Mouse (Mus musculus) kidney, adult 11 months (tissue): Measurements from ENCODE around the gene Arhgef10l.

Source experiments
- DNase-seq: peaks from one replicate; pipeline ENCODE4 v3.0.0; 2022

The Arhgef10l gene

DNA sequence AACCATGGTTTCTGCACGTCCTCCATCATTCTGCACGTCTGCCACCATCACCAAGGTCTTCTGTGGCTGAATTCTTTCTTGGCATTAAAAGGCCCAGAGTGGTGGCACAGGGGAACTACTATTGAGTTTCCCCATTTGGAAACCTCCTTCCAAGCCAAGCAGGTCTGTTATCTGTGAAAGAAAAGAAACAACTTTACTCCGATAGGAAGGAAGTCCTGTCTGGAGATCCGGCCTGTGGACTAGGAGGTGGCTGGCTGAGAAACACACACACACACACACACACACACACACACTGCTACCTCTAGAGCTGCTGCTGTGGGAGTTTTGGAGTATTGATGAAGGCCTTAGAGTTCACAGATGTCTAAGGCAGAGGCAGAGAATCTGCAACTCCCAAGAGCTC is 27.7 kb upstream of the Arhgef10l start:
- no peak for DNase-seq

GRCm38 (mm10) chr4:140691481-140691880 is 25.7 kb upstream of the Arhgef10l start:
- DNase-seq: no peak

DNA sequence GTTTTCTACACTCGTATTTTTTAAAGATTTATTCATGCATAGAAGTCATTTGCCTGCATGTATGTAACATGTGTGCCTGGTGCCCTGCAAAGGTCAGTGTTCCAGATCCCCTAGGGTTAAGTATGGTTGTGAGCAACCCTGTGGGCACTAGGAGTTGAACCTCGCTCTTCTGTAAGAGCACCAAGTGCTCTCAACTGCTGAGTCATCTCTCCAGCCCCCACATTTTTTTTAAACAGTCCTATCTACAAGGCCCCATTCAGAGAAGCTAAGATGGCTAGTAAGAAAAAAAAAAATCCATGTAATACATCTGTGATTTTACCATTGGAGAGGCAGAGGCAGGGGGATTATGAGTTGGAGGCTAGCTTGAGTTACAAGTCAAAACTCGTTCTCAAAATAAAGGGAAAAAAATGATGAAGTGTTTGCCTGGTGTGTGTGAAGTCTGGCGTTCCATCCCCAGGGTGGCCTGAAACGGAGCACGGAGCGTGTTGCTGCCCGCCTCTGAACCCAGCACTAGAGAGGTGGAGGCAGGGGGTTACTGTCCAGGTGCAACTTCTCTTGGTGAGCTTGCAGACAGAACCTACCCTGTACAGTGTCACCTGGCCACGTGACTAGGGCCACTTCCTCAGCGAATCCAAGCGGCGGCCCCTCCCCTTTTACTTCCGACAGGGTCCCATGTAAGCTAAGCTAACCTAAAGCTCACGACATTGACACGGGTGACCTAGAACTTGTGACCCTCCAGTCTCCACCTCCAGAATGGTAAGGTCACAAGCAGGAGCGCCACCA is 24.3 kb upstream of the Arhgef10l start:
- no peak for DNase-seq

- no peak for DNase-seq
Observed at GRCm38 (mm10) chr4:140688826-140689425, 23.1 kb upstream of the Arhgef10l start.

DNA sequence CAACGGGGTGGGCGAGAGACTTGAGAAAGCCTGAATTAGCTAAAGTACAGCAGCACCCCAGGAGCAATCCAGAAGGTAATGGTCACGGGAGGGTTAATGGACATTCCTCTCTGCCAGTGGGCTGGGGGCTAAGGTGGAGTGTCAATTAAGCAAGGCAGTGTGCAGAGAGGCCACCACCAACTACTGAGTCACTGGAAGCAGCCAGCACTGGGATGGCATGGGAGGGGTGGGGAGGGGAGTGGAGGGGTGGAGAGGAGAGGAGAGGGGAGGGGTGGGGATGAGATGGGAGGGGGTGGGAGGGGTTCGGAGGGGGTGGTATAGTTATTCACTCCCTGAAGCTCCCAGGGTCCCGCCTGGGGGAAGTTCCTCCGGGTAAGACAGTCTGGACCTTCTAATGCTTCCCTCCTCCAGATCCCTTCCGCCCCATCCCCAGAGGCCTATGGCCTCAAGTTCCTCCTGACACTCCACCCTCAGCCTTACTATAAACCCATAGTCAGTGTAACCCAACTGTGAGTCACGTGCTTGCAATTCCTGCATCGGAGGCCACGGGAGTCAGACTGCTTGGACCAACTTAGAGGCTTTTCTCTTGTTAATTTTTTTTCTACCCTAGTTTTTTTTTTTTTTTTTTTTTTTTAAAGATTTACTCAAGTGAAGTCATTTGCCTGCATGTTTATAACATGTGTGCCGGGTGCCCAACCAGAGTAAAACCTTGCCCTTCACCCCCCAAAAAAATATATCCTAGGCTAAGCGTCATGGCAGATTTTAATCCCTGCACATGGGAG is 22.4 kb upstream of the Arhgef10l start:
- no peak for DNase-seq

DNA sequence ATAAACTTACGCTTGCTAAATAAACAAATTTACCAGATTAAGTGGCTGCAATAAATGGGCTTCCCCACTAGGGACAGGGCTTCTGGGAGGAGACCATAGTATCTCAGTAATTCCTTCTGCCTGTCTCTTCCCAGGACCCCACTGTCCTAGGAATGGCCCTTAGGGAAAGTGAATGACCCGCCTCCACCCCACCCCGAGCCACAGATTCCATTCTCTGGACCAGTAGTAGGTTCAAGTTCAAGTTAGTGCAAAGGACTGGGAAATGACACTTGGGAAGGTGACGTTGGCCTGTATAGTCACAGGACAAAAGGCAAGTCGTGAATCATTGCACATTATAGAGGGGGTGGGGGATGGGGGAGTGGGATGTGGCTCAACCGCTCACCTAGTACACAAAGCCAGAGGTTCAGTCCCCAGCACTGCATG is 19.1 kb upstream of the Arhgef10l start:
- DNase-seq: no peak

DNA sequence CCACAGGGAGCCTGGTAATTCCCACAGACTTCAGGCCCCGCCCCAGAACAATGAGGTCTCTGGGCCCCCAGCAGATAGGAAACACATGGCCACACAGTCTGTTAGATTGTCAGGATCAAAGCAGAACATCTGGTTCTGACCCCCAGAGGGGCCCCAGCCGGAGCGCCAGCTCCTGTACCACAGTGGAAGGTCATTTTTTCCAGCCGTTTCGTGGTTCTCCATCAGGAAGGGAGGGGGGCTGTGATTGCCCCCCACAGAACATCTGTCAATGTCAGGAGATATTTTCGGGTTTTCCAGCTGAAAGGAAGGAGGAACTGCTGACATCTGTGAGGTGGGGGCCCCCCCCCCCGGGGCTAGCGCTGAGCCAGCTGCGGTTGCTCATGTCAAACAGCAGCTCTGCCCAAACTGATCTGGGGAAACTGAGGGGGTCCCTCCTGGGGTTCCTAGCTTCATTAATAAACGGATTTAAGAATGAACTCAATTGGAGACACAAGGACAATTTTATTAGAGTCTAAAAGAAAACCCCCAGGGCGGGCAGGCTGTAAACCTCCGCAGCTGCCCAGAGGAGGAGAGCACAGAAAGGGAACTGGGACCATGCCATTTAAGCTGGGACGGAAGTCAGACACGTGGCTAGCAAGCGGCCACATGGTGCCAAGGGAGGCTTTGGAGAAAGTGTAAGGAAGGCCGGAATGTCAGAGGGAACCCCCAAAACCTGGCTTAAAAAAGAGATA is 18.5 kb upstream of the Arhgef10l start:
- DNase-seq: no peak

- no peak for DNase-seq
Observed at GRCm38 (mm10) chr4:140683608-140684007, 17.8 kb upstream of the Arhgef10l start.

DNA sequence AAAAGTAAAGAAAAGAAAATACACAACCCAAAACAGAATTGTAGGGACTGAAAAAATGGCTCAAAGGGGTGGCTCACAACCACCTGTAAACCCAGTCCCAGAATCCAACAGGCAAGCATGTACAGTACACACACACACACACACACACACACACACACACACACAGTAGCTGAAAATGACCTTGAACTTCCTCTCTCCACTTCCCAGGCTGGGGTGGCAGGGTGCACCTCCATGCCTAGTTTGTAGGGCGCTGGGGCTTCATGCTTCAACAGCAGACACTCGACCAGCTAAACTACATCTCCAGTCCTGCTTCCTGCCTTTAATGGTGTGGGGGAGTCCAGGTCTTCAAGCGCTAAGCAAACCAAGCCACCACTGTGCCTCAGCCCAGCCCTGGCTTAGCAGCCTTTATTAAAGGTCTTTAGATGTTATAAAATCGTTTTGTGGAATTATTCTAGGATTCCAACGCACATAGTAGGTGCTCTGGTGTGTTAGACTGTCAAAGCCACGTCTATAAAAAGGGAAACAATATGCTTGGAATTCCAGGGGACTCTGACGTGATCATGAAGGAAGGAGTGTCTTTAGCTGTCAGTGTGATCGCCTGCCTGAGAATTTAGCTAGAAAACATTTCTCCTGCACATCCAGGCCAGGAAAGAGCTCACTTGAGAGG is 15.1 kb upstream of the Arhgef10l start:
- no peak for DNase-seq

DNA sequence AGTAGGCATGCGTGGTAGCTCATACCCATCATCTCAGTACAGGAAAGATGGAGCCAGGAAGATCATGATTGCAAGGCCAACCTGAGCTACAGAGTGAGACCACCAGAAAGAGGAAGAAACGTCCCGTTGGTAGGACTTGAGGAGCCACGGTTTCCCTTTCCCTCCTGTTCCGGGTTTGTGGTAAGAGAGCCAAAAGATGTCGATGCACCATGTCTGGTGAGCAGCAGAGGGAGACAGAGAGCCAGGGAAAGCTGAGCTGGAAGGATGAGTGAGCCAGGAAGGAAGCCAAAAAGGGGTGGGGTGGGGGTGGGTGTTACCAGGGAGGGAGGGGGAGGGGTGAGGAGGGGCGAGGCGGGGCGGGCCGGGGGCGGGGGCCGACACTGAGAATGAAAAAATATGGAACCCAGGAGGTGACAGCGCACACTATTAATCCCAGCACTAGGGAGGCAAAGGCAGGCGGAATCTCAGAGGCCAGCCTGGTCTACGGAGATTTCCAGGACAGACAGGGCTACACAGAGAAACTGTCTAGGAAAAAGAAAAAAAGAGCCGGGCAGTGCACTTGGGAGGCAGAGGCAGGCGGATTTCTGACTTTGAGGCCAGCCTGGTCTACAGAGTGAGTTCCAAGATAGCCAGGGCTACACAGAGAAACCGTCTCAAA is 14.0 kb upstream of the Arhgef10l start:
- peak; percentile 60 for DNase-seq

DNA sequence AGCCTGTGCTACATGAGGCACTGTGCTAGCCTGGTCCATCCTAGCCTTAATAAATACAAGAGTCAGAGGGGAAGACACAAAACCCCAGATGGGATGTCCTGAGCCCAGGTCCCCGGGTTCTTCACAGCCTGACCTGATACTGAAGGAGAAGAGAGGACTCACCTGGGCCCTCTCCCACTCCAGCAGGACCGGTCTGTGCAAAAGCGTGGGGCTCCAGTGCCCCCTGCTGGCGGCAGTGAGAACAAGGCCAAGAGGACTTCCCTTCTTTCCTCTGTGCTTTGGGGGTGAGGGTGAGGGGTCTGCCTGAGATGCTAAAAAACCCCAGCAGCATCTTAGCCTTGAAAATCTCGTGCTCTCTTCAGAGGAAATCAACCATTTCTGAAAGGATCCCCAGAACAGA is 13.2 kb upstream of the Arhgef10l start:
- DNase-seq: no peak

DNA sequence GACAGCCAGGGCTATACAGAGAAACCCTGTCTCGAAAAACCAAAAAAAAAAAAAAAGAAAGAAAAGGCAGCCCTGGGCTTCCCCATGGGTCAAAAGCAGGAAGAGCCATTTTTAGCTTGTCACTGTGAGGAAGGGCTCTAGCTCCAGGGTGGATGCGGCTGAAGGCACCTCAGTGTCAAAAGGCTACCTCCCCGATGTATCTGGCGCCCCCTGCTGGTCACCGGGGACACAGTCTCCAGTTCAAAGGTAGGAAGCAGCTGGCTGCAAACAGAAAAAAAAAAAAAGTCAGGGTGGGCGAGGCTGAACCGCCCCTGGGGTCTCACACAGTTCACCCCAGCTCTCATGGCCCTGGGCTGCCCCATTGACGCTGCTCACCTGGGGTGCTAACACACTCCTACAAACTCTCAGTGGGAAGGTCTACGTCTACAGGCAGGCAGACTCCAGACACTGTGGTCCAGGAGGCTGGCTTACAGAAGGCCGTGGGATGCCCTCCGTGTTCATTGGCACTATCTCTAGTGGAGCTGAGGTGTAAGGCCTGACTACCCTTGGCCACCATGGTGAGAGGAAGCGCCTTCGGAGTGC is 8.6 kb upstream of the Arhgef10l start:
- peak; percentile 58 for DNase-seq

GRCm38 (mm10) chr4:140673527-140674264 is 7.9 kb upstream of the Arhgef10l start:
- DNase-seq: no peak

DNA sequence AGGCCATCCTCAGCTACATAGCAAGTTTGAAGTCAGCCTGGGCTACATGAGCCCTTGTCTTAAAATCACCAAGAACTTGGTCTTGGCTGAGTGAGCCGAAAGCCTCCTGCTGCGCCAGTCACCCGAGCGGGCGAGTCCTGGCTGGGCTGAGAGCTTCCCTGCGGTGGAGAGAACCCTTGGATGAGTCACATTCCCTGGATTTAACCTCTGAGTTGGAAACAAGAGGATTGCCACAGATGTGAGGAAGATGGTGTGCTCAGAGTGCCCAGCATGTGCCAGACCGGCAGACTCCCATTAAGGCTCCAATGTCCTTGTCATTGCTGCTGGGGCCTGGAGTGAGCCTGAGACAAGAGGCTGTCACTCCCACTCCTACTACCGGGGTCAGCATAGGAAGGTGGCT is 2.0 kb upstream of the Arhgef10l start:
- DNase-seq: no peak

DNA sequence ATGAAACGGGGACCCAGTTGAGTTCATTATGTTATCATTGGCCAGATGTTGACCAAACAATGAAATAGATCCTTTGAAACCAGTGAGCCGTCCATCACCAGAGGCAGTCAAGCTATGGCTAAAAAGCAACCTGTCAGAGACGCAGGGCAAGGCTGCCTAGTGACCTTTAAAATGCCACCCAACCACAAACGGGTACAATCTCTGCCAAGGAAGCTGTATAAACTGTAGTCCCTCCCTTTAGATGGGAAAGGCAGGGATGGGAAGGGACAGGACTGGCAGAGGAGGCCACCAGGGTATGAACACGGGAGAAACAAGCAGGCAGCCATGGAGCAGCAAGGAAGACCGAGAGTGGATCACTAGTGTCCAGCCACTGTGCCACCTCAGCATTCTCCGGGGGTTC is 759 bp downstream of the Arhgef10l start:
- DNase-seq: no peak

- DNase-seq: no peak
Observed at GRCm38 (mm10) chr4:140662882-140663585, 2.8 kb downstream of the Arhgef10l start.

GRCm38 (mm10) chr4:140662453-140662852 is 3.4 kb downstream of the Arhgef10l start:
- no peak for DNase-seq

GRCm38 (mm10) chr4:140661406-140662022 is 4.3 kb downstream of the Arhgef10l start:
- DNase-seq: peak; percentile 47

DNA sequence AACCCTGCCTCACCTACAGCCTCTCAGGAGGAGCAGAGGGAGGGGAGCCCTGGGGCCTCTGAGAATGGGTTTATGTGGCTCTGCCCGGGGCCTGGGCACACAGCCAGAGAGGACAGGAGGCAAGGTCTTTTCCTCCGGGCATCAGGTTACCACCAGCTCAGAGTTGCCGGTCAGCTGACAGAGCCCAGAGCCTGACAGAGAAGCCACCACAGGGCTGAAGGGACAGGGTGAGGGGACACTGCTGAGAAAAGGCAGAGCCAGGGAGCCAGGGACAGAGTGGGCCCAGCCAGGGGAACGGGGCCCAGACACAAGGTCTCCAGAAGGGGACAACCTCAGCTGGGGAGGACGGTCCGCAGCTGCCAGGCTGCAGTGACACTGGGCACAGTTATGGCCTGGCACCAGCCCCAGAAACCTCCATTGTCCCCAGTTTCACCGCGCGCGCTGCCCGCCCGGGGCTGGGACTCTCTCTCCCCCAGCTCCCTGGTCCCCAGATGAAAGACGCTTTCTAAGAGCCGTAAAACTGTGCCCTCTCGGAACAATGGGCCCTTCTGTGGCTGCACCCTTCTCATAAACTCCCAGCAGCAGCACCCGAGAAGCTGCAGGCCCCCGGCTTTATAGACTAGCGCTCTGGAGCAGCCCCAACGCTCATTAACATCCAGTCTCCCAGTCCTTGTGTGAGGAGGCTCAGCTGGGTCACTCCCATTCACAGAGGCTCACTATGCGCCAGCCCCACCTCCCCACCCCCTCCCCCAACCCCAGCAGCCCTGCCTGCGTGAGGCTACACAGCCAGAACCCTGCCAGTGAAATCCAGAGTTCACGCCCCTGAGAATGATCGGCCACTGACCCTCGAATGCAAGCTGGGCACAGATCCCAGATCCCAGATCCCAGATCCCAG is 7.9 kb downstream of the Arhgef10l start:
- DNase-seq: peak; percentile 85
